Mouse (Mus musculus): ENCODE data around the gene Atg4c.

The Atg4c gene

DNA sequence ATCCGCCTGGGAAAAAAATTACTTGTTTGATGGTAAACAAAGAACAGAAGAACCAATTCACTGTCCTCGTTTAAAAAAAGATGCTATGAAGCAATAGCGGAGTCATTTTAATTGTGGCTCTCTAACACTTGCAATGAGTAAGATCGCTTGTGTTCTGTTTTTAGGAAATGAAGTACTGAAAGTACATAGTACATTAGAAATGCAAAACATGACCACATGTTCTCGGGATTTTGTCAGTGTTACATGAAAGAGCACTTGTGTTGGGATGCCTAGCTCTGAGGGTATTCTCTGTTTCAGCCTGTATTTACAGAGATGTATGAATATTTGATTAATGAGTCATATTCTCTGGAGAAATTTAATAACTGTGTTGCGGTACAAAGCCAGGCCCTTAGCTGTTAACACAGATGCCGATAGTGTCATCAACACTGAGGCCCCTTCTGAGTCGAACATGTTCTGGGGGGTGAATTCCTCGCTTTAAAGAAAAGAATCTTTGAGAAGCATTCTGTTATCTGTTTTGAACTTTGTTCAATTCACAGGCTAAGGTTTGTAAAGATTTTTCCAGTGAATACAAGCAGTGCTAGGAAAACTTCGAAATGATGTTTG lies 73.2 kb downstream of the Atg4c start:
- no peak for DNase-seq

DNA sequence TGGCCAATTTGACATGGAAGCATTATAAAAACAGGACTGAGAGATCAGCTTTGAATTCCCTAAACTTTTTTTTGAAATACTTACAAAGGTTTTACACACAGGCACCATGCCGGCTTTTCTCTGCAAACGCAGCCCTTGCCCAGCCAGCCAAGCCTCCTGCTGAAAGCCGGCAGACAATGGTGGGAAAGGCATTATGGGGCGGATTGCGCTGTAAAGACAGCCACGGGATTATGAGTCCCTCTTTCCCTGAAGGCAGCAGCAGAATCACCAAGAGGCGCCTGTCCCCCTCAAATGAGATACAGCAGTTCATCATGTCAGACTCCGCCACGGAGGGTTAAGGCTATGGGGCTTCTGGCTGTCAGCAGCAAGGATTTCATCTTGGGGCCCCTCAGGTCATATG lies 79.1 kb downstream of the Atg4c start:
- no peak for DNase-seq

DNA sequence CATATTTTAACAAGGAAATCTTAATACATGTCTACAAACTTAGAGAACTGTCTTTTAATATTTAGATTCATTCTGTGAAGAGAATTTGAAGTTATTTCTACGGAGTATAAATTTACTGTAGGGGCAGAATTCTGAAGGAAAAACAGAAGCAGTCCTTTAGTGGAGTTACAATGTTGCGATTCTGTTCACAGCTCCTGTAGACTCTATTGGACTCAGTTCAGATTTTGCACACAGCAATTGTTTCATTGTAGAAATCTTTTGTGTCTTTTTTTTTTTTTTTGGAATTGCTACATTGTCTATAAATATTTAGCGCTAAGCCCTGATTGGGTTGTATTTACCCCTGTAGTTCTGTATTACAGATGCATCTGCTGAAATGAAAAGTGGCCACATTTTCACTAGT lies 79.7 kb downstream of the Atg4c start:
- no peak for DNase-seq

DNA sequence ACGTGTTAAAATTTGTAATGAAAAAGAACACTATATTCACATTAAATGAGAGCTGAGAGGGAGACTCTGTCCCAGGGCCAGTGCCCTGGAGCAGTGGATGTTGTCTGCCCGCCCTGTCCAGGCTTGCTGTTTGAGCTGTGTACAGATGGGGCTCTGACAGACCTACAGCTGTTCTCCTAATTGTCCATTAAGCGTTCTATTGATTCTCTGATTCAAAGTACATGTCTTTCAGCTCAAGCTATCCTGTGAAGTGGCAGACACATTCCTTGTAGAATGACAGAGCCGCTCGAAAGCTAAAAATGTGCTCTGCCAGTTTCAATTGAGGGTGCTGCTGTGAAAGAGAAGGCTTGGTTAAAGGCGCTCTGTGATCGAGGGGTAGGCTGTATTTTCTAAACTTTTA lies 80.2 kb downstream of the Atg4c start:
- no peak for DNase-seq

DNA sequence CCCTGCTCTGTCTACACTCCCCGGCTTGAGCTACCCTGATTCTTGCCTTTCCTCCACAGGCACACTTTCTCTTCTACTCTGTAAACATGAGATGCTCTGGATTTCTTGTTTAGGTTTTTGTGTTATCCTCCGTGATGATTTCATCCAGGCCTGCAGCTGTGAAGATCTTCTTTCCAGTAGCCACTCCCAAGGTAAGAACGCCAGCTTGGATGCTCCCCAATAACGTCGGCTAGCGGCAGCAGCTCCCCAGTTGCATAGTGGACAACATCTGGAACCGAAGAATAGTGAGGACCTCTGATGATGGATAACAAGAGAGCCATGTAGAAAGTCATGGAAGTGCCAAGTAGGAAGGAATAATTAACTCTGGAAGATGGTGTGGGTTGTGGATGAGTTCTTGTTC lies 85.1 kb downstream of the Atg4c start:
- DNase-seq, result no peak

DNA sequence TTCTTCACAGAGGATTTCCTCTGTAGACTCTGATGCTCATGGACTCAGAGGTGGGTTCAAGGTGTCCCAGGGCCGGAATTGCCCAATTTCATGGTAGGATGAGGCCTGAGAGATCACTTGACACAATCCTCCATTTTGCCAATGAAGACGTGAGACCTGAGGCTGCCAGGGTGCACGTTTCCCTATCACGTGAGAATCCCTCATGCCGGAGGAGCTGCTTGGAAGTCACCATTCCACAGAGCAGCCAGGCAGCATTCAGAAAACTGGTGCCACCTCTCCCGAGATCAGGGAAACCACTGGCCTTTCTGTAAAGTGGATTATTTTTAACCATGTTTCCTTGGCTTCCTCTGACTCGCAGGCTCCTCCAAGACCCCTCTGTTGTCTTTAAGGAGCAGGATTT lies 88.0 kb downstream of the Atg4c start:
- no peak for DNase-seq

DNA sequence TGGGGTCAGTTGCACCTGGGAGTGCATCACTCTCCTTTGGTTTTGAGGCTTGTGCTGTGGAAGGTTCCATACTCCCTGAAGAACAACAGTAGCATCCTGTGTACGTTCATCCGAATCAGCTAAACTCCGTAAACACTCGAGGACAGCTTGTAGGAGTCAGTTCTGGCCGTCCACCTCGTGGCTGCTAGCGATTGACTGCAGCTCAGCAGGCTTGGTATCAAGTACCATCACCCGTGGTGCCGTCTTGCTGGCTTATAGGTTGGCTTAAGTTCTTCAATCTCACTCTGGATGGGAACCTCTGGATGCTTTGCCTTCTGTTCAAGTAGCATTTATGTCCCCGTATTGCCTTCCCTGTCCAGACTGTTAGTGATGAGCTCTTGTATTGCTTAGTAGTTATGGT lies 95.6 kb downstream of the Atg4c start:
- no peak for DNase-seq

DNA sequence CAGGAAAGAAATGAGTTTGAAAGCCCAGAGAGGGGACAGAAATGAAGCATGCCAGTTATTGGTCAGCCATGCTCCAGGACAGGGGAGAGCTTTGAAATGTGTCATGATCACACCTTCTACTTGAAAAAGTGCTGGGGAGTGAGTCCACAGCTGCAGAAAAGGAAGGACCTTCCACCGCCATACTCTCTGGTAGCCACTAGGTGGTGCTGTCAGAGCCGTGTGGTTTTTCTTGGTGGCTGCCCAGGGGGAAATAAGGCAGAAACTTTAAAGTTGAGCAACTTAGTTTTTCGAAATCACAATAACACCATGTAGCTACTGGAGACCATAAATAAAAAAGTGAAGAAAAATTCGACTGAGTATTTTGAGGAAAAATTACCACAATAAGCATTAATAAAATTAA lies 104.9 kb downstream of the Atg4c start:
- peak; percentile 22 to 32 for DNase-seq

DNA sequence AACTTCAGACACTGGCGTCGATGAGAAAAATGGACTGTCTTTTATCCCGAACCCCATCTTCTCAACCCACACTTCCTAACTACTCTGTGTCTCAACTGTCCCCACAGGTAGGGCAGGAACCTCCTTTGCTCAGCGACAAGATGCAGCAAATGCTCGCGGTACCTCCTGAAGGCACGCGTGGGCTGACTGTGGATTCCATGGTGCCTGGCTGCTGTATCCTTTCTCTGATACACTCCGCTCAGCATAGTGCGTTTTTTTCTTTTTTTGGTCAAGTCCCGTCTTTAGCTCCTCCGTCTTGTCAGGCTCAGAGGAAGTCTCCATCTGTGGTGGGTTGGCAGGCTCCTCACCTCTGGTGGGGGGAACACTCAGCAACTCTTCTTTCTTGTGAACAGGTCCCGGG lies 111.1 kb downstream of the Atg4c start:
- DNase-seq, result no peak

All from cerebellum, postnatal 36 days (tissue).